8 mouse cellular contexts compared by ENCODE assay signal in the genomic region with DNA sequence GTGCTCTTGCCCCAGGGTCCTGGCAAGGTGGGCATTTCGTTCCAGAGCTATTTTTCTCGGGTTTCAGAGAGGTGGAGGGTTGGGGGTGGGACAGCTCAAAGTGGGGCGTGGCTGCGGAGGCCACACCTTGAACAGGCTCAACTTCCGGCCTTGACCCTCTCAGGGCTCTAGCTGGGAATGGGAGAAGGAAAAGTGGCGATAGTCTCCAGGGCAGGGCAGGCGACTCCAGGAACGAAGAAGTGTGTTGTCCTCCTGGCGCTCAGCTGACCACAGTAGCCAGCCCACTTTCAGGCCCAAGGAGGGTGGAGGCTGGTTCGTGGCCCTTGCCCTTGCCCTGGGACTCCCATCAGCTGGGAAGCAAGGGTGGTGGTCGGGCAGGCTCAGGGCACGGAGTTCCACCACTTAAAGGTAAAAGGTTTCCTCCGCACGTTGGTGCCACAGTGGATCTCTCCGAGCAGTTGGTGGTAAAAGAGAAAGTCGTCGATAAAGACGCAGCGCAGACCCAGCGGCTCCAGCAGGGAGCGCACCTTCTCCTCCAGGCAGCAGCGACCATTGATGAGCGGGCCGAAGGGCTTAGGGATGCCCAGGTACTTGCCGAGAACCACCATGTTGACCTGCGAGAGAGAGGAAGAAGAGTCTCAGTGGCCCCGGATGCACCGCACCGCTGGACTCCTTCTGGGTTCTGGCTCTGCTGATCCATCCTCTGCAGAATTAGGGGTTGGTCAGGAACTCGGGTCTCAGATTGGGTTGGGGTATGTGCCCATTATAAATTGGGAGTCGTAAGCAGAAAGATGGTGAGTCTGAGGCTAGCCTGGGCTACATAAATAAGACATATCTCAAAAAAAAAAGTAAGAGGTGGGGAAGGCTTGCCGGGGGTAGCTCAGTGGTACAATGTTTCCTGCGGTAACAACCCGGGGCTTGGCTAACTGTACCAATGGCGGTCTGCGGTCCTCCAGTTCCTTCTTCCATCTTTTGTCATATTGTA. TPM values are rescaled to one million over a fixed set of nuclear protein-coding genes. Genes with fewer than 3 reads are reported as not detected.
DNase-seq lines count a peak whose midpoint lies in the region; ATAC-seq and TF ChIP-seq lines count a peak whose summit lies in the region.
"Had no signal": no experiment of that assay in that cellular context is flagged by ENCODE, and none has a peak within 500 bp of the region (broad histone marks: within the 10 kb centered on the region; RNA-seq: fewer than 3 reads in every experiment).

No protein-coding gene starts in this region.

- H3K4me2 ChIP-seq in intestine, embryonic 16.5 days (ENCODE audit: low read depth, low read length) = peak overlapping the region; percentile 67
- H3K4me2 ChIP-seq in liver, postnatal 0 days (ENCODE audit: low read depth, low read length) = peak overlapping the region; percentile 81
- peak overlapping the region; percentile 58 for H3K4me2 ChIP-seq in neural tube, embryonic 12.5 days (replicated peaks)

- peak; percentile 42 for DNase-seq in ES-CJ7 (ENCODE audit: low read depth, low spot score)
- peak; percentile 35 to 55 for DNase-seq in adrenal gland, postnatal 36 days
- peak; percentile 63 for DNase-seq in gastrocnemius, adult 2 months
- peak; percentile 60 for DNase-seq in liver, postnatal 0 days
- DNase-seq in urinary bladder, adult 2 months (ENCODE audit: low spot score) = peak; percentile 34

- peak overlapping the region; percentile 80 for H3K4me3 ChIP-seq in gastrocnemius, adult 2 months
- peak overlapping the region; percentile 44 for H3K4me3 ChIP-seq in intestine, embryonic 16.5 days (ENCODE audit: low read length)
- H3K4me3 ChIP-seq in liver, postnatal 0 days (ENCODE audit: low read depth, low read length) = peak overlapping the region; percentile 52
- H3K4me3 ChIP-seq in neural tube, embryonic 12.5 days = peak overlapping the region; percentile 24

- peak; percentile 50 for ATAC-seq in intestine, embryonic 16.5 days
- ATAC-seq in liver, postnatal 0 days = peak; percentile 74
- no peak for ATAC-seq in neural tube, embryonic 12.5 days (ENCODE audit: low FRiP score, low read depth)

- H3K4me1 ChIP-seq in intestine, embryonic 16.5 days (ENCODE audit: control insufficient read depth, insufficient read depth, low read length) = peaks cover 32% of the 10 kb centered on the region
- H3K4me1 ChIP-seq in liver, postnatal 0 days (ENCODE audit: insufficient read depth) = peaks cover 46% of the 10 kb centered on the region
- H3K4me1 ChIP-seq in neural tube, embryonic 12.5 days = peaks cover 16% of the 10 kb centered on the region; the same call in 1 of the 2 replicates

- WGBS in intestine, embryonic 16.5 days = 25% methylated on average over 36 of the region's 36 CpGs
- 22% methylated on average over 36 of the region's 36 CpGs for WGBS in liver, postnatal 0 days (ENCODE audit: insufficient replicate concordance)
- 25% methylated on average over 36 of the region's 36 CpGs for WGBS in neural tube, embryonic 12.5 days

- peak; percentile 63 for TF ChIP-seq CTCF in gastrocnemius, adult 2 months (IDR thresholded peaks at IDR 0.05)
- peak; percentile 76 for TF ChIP-seq CTCF in liver, postnatal 0 days (IDR thresholded peaks at IDR 0.05; ENCODE audit: low read depth)

- peak overlapping the region; percentile 62 for H3K9ac ChIP-seq in intestine, embryonic 16.5 days (ENCODE audit: low read depth, low read length)
- H3K9ac ChIP-seq in liver, postnatal 0 days (replicated peaks) = peak overlapping the region; percentile 56
- H3K9ac ChIP-seq in neural tube, embryonic 12.5 days = no peak overlapping the region

- no peaks in the 10 kb centered on the region for H3K36me3 ChIP-seq in intestine, embryonic 16.5 days (ENCODE audit: control insufficient read depth, insufficient read depth, low read length)
- H3K36me3 ChIP-seq in liver, postnatal 0 days (replicated peaks; ENCODE audit: insufficient read depth, low read length) = no peaks in the 10 kb centered on the region
- no peaks in the 10 kb centered on the region for H3K36me3 ChIP-seq in neural tube, embryonic 12.5 days

- no peak for TF ChIP-seq EP300 in liver, postnatal 0 days (IDR thresholded peaks at IDR 0.05; ENCODE audit: low read depth)

- intact Hi-C loops in gastrocnemius, adult 2 months (cut with DNase I) = no loop called here

- H3K27ac ChIP-seq in gastrocnemius, adult 2 months = peak overlapping the region; percentile 86
- peak overlapping the region; percentile 76 for H3K27ac ChIP-seq in intestine, embryonic 16.5 days (ENCODE audit: low read length)
- H3K27ac ChIP-seq in liver, postnatal 0 days (ENCODE audit: low read depth) = no peak overlapping the region
- no peak overlapping the region for H3K27ac ChIP-seq in neural tube, embryonic 12.5 days

- no peaks in the 10 kb centered on the region for H3K27me3 ChIP-seq in intestine, embryonic 16.5 days (replicated peaks; ENCODE audit: control insufficient read depth, insufficient read depth, low read length)
- H3K27me3 ChIP-seq in liver, postnatal 0 days (ENCODE audit: insufficient read depth, low read length) = 0 out of 2 replicates have a peak, but pooled peaks cover 3% of the 10 kb centered on the region
- no peaks in the 10 kb centered on the region for H3K27me3 ChIP-seq in neural tube, embryonic 12.5 days (replicated peaks)

- no peaks in the 10 kb centered on the region for H3K9me3 ChIP-seq in intestine, embryonic 16.5 days (ENCODE audit: control insufficient read depth, low read length)
- H3K9me3 ChIP-seq in liver, postnatal 0 days (ENCODE audit: low read length) = no peaks in the 10 kb centered on the region
- H3K9me3 ChIP-seq in neural tube, embryonic 12.5 days = no peaks in the 10 kb centered on the region

RNA-seq across cellular contexts. Expression of a gene that starts 4.1 kb away (rescaled TPM):
- total RNA-seq in adrenal gland, postnatal 36 days (2021) = not detected
- 1 to 10 TPM; 1.1 to 6.9 TPM for total RNA-seq in gastrocnemius, adult 2 months (2021)
- polyA plus RNA-seq in intestine, embryonic 16.5 days (2015; fragmentation: Nextera tagmentation; extraction: Ambion mirVana) = 0.51 and 0.56 TPM in 2 replicates
- polyA plus RNA-seq in liver, postnatal 0 days (2015; fragmentation: Nextera tagmentation; extraction: Ambion mirVana) = 0.06 and 0.11 TPM in 2 replicates
- not detected in 2 replicates for polyA plus RNA-seq in neural tube, embryonic 12.5 days (2016; fragmentation: Nextera tagmentation; extraction: Ambion mirVana)
- polyA plus RNA-seq in urinary bladder, adult 2 months (2012; rRNA removed) = 0.30 and 0.32 TPM in 2 replicates
- total RNA-seq: layer of hippocampus, adult 18-20 months had no signal

RNA-seq across cellular contexts. Expression of a gene that starts 31.0 kb away (rescaled TPM):
- not detected for total RNA-seq in adrenal gland, postnatal 36 days (2021)
- total RNA-seq in gastrocnemius, adult 2 months (2021) = under 1 TPM in 1 of 2 experiments, not detected in 1; 0.22 TPM
- polyA plus RNA-seq in intestine, embryonic 16.5 days (2015; fragmentation: Nextera tagmentation; extraction: Ambion mirVana) = 0.28 and 0.43 TPM in 2 replicates
- 0.02 TPM in 1 of 2 replicates, not detected in the other for polyA plus RNA-seq in liver, postnatal 0 days (2015; fragmentation: Nextera tagmentation; extraction: Ambion mirVana)
- polyA plus RNA-seq in neural tube, embryonic 12.5 days (2016; fragmentation: Nextera tagmentation; extraction: Ambion mirVana) = 0.19 and 0.38 TPM in 2 replicates
- 1.0 and 1.2 TPM in 2 replicates for polyA plus RNA-seq in urinary bladder, adult 2 months (2012; rRNA removed)
- total RNA-seq: layer of hippocampus, adult 18-20 months had no signal

RNA-seq across cellular contexts. Expression of a gene that starts 40.5 kb away (rescaled TPM):
- under 1 TPM; 0.23 to 0.63 TPM for total RNA-seq in adrenal gland, postnatal 36 days (2021)
- total RNA-seq in gastrocnemius, adult 2 months (2021) = not detected
- 4.4 and 5.9 TPM in 2 replicates for polyA plus RNA-seq in intestine, embryonic 16.5 days (2015; fragmentation: Nextera tagmentation; extraction: Ambion mirVana)
- polyA plus RNA-seq in liver, postnatal 0 days (2015; fragmentation: Nextera tagmentation; extraction: Ambion mirVana) = 3.6 and 4.5 TPM in 2 replicates
- 0.18 and 0.22 TPM in 2 replicates for polyA plus RNA-seq in neural tube, embryonic 12.5 days (2016; fragmentation: Nextera tagmentation; extraction: Ambion mirVana)
- 15.6 and 15.9 TPM in 2 replicates for polyA plus RNA-seq in urinary bladder, adult 2 months (2012; rRNA removed)
- total RNA-seq: layer of hippocampus, adult 18-20 months had no signal

Comparison
In these comparisons a context has a peak if more than half of its experiments do, and no peak if none do; other contexts are left out.
1. H3K27ac ChIP-seq: peak in gastrocnemius, adult 2 months (single experiment) and intestine, embryonic 16.5 days (single experiment); none in liver, postnatal 0 days (single experiment) and neural tube, embryonic 12.5 days (single experiment).
2. H3K4me3 ChIP-seq: peak in every context shown above with its lines; median percentile 80 in gastrocnemius, adult 2 months; 52 in liver, postnatal 0 days; 44 in intestine, embryonic 16.5 days; 24 in neural tube, embryonic 12.5 days.
3. Peak in every context shown above with its lines, with median percentiles within 50 percentile points of each other: DNase-seq and H3K4me2 ChIP-seq.